In the genomic region with DNA sequence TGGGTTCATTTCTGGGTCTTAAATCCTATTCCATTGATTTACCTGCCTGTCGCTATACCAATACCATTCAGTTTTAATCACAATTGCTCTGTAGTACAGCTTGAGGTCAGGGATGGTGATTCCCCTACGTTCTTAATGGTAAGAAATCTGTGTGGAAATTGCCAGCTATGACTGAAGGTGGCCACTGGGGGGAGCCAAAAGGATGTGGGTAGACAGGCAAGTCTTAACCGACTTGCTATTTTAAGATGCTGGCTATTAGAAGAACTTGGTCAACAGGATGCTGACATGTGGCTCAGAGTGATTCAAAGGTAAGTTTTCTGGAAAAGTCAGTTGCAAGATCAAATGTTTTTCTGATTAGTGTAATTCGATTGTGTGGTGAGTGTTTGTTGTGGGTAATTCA, we compare ENCODE assay signal across 8 mouse cellular contexts. TPM values are rescaled to one million over a fixed set of nuclear protein-coding genes. Genes with fewer than 3 reads are reported as not detected.
A peak's percentile ranks its signal among the peaks of the same experiment; 100 is the strongest.
DNase-seq lines count a peak whose midpoint lies in the region; ATAC-seq and TF ChIP-seq lines count a peak whose summit lies in the region.

No protein-coding gene starts in this region.

- no peak for ATAC-seq in G1E (ENCODE audit: extremely low read depth, insufficient number of reproducible peaks, low FRiP score, poor library complexity, severe bottlenecking)
- ATAC-seq in limb, embryonic 14.5 days (ENCODE audit: low FRiP score, low read depth) = no peak

- no peak overlapping the region for H3K4me2 ChIP-seq in limb, embryonic 14.5 days (replicated peaks; ENCODE audit: low read depth, low read length, severe bottlenecking)

- H3K27ac ChIP-seq in limb, embryonic 14.5 days (replicated peaks; ENCODE audit: low read depth, low read length) = no peak overlapping the region

- H3K4me3 ChIP-seq in G1E (ENCODE audit: low read depth, low read length) = no peak overlapping the region
- no peak overlapping the region for H3K4me3 ChIP-seq in limb, embryonic 14.5 days (replicated peaks; ENCODE audit: low read length)

- no peaks in the 10 kb centered on the region for H3K36me3 ChIP-seq in G1E (replicated peaks)
- H3K36me3 ChIP-seq in limb, embryonic 14.5 days (ENCODE audit: control insufficient read depth, insufficient read depth, low read length) = no peaks in the 10 kb centered on the region

- no peak overlapping the region for H3K9ac ChIP-seq in limb, embryonic 14.5 days (ENCODE audit: low read depth, low read length, severe bottlenecking)

- no peaks in the 10 kb centered on the region for H3K4me1 ChIP-seq in G1E (ENCODE audit: insufficient read depth, low read depth, low read length)
- H3K4me1 ChIP-seq in limb, embryonic 14.5 days (ENCODE audit: control insufficient read depth, insufficient read depth, low read length) = 0 out of 2 replicates have a peak, but pooled peaks cover 3% of the 10 kb centered on the region

- peak; percentile 43 for TF ChIP-seq CTCF in G1E (IDR thresholded peaks at IDR 0.05; ENCODE audit: low read depth, low read length)

- no peak for TF ChIP-seq POLR2A in limb, embryonic 14.5 days (IDR thresholded peaks at IDR 0.05; ENCODE audit: borderline replicate concordance, extremely low read depth, insufficient read depth, insufficient read length)

- H3K27me3 ChIP-seq in G1E (ENCODE audit: insufficient read depth, low read length) = no peaks in the 10 kb centered on the region
- no peaks in the 10 kb centered on the region for H3K27me3 ChIP-seq in limb, embryonic 14.5 days (ENCODE audit: control insufficient read depth, insufficient read depth, low read length)

- 10% methylated on average over 4 of the region's 4 CpGs for WGBS in limb, embryonic 14.5 days

- no peaks in the 10 kb centered on the region for H3K9me3 ChIP-seq in G1E (replicated peaks)
- no peaks in the 10 kb centered on the region for H3K9me3 ChIP-seq in limb, embryonic 14.5 days (ENCODE audit: control insufficient read depth, low read length)

- DNase-seq in A20 (ENCODE audit: low read depth, low spot score) (peak; percentile 69), G1E (ENCODE audit: low spot score) (peak; percentile 15)
- DNase-seq in cerebellum, adult 11-12 months = peak; percentile 76
- peak; percentile 65 for DNase-seq in forelimb bud, embryonic 11.5 days (ENCODE audit: low read depth, low spot score)
- peak; percentile 59 to 71 for DNase-seq in kidney, adult 8-10 months
- DNase-seq in limb, embryonic 14.5 days (ENCODE audit: low spot score) = peak; percentile 74
- peak; percentile 81 for DNase-seq in retina, postnatal 1 day
- DNase-seq in urinary bladder, postnatal 25 days (ENCODE audit: low spot score) = peak; percentile 71

RNA-seq across cellular contexts. Expression of gene Bod1l, which starts 43.6 kb away (rescaled TPM):
- total RNA-seq in G1E (2014; fragmentation: Nextera tagmentation) (72.1 and 86.7 TPM in 2 replicates), G1E (2017) (40.8 and 50.6 TPM in 2 replicates)
- 7.8 and 9.4 TPM in 2 replicates for polyA plus RNA-seq in G1E (2012)
- 8.5 and 11.8 TPM in 2 replicates for polyA plus RNA-seq in limb, embryonic 14.5 days (2012; rRNA removed)
- 23.9 and 27.6 TPM in 2 replicates for polyA plus RNA-seq in limb, embryonic 14.5 days (2014; fragmentation: Nextera tagmentation; extraction: Ambion mirVana)

Comparison
In these comparisons a context has a peak if more than half of its experiments do, and no peak if none do; other contexts are left out.
1. DNase-seq: peak in every context shown above with its lines; median percentile 81 in retina, postnatal 1 day; 76 in cerebellum, adult 11-12 months; 74 in limb, embryonic 14.5 days; 71 in urinary bladder, postnatal 25 days; 69 in A20; 65 in forelimb bud, embryonic 11.5 days; 65 in kidney, adult 8-10 months; 15 in G1E.